Mouse (Mus musculus): ENCODE data around the gene Hsd11b1. TPM values are rescaled to one million over a fixed set of nuclear protein-coding genes. Genes with fewer than 3 reads are reported as not detected.

Gene Hsd11b1
- total and polyA plus RNA-seq, 2 experiments from 2014 or later, result 1.6 to 7.3 TPM

GRCm38 (mm10) chr1:193251386-193251785 is 12.5 kb downstream of the Hsd11b1 start:
- WGBS, result 68% methylated on average over 7 of the region's 7 CpGs
- no peak; the same call in 1 of the 2 replicates for ATAC-seq (ENCODE audit: insufficient read depth, low read depth)

DNA sequence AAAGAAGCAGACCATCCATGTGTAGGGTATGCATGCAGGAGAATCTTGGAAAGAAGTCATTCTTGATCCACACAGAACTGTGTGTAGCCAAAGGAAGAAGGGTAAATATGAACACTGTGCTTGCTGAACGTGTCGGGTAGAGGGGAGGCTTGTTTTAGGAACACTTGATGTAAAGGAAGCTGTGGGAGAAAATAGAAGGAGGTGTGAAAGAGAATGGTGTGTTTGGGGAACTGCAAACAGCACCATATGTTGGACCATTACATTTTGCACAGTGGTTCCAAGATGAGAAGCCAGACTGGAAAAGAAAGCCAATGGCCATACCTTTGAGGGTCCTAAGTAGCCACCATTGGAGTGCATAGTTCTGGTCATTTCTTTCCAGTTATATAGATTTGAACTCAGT is 13.8 kb downstream of the Hsd11b1 start:
- WGBS, result 72% methylated on average over 2 of the region's 2 CpGs
- Histone ChIP-seq H3K9me3 (replicated peaks; ENCODE audit: control insufficient read depth, low read length) (no peaks in the 10 kb centered on the region), H3K36me3 (replicated peaks; ENCODE audit: control insufficient read depth, insufficient read depth, low read length) (no peaks in the 10 kb centered on the region), H3K4me1 (ENCODE audit: control insufficient read depth, insufficient read depth) (peaks cover 11% of the 10 kb centered on the region; the same call in 1 of the 2 replicates), H3K4me3 (ENCODE audit: low read depth, low read length) (no peak overlapping the region), H3K9ac (replicated peaks; ENCODE audit: low read depth, low read length) (no peak overlapping the region), H3K27me3 (ENCODE audit: control insufficient read depth, insufficient read depth, low read length) (no peaks in the 10 kb centered on the region), H3K27ac (ENCODE audit: low read depth) (no peak overlapping the region), H3K4me2 (ENCODE audit: low read depth, low read length) (no peak overlapping the region)
- DNase-seq (ENCODE audit: low spot score) (no peak), ATAC-seq (ENCODE audit: insufficient read depth, low read depth) (no peak)
- TF ChIP-seq CTCF (IDR thresholded peaks at IDR 0.05; ENCODE audit: low read depth) (no peak), EP300 (IDR thresholded peaks at IDR 0.05; ENCODE audit: low read depth) (no peak)

More at GRCm38 (mm10) chr1:193251386-193251785, 12.5 kb downstream of the Hsd11b1 start:
- no peak overlapping the region for H3K4me2 ChIP-seq (ENCODE audit: low read depth, low read length)
- TF ChIP-seq CTCF (IDR thresholded peaks at IDR 0.05; ENCODE audit: low read depth) (no peak), EP300 (IDR thresholded peaks at IDR 0.05; ENCODE audit: low read depth) (no peak)
- no peak overlapping the region for H3K9ac ChIP-seq (replicated peaks; ENCODE audit: low read depth, low read length)
- no peak overlapping the region for H3K27ac ChIP-seq (ENCODE audit: low read depth)
- DNase-seq (ENCODE audit: low spot score), result no peak
- H3K4me1 ChIP-seq (ENCODE audit: control insufficient read depth, insufficient read depth), result peaks cover 12% of the 10 kb centered on the region; the same call in 1 of the 2 replicates
- no peaks in the 10 kb centered on the region for H3K27me3 ChIP-seq (ENCODE audit: control insufficient read depth, insufficient read depth, low read length)
- no peak overlapping the region for H3K4me3 ChIP-seq (ENCODE audit: low read depth, low read length)
- no peaks in the 10 kb centered on the region for H3K36me3 ChIP-seq (replicated peaks; ENCODE audit: control insufficient read depth, insufficient read depth, low read length)
- no peaks in the 10 kb centered on the region for H3K9me3 ChIP-seq (replicated peaks; ENCODE audit: control insufficient read depth, low read length)

DNA sequence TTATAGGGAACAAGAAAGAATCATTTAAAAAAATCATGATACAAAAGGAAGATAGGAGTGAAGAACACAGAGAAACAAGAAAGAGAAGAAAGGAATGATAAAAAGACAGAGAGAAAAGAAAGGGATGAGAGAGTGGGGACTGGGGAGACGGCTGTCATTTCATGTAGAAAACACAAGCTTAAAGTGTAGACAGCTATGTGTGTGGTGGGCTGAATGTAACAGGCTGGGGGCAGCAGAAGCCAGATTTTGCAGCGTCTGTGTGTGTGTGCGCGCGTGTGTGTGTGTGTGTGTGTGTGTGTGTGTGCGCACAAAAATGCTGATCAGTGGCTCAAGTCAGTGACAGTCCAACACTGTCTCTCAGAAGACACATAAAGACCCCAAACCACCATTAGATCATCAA is 19.6 kb downstream of the Hsd11b1 start:
- no peak overlapping the region for H3K9ac ChIP-seq (replicated peaks; ENCODE audit: low read depth, low read length)
- peak overlapping the region; percentile 81; the same call in 1 of the 2 replicates for H3K27ac ChIP-seq (ENCODE audit: low read depth)
- no peaks in the 10 kb centered on the region for H3K27me3 ChIP-seq (ENCODE audit: control insufficient read depth, insufficient read depth, low read length)
- H3K36me3 ChIP-seq (replicated peaks; ENCODE audit: control insufficient read depth, insufficient read depth, low read length), result no peaks in the 10 kb centered on the region
- H3K4me3 ChIP-seq (ENCODE audit: low read depth, low read length), result no peak overlapping the region
- ATAC-seq (ENCODE audit: insufficient read depth, low read depth), result peak; percentile 15; the same call in 1 of the 2 replicates
- 57% methylated on average over 6 of the region's 6 CpGs for WGBS
- no peaks in the 10 kb centered on the region for H3K9me3 ChIP-seq (replicated peaks; ENCODE audit: control insufficient read depth, low read length)
- TF ChIP-seq CTCF (IDR thresholded peaks at IDR 0.05; ENCODE audit: low read depth) (no peak), EP300 (IDR thresholded peaks at IDR 0.05; ENCODE audit: low read depth) (no peak)
- H3K4me1 ChIP-seq (ENCODE audit: control insufficient read depth, insufficient read depth), result 0 out of 2 replicates have a peak, but pooled peaks cover 15% of the 10 kb centered on the region
- DNase-seq (ENCODE audit: low spot score), result no peak
- H3K4me2 ChIP-seq (ENCODE audit: low read depth, low read length), result no peak overlapping the region

DNA sequence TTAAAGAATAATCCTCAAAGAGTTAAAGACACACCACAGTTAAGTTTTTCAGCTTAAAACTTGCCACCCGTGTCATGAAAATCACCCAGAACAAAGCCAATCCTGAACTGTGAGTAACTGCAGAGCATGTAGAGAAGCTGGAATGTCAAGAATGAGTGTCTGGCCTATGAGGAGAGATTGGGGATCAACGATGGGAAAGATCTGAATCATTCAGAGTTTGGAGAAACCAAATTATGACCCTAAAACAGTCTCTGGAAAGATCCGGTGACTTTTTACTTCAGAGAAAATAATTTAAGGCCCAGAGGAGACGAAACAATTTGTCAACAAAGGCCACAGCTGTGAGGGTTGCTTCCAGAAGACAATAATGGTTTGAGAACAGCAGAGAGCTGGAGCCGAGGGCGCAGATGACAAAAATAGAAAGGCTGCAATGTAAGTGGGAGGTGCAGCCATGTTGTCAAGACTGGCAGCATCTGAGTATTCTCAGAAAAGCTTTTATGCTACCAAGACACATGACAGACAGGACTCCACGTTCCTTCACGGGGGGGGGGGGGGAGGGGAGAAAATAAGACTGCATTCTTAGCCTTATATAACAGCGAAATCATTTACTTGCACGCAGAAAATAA is 20.2 kb downstream of the Hsd11b1 start:
- no peak overlapping the region for H3K4me2 ChIP-seq (ENCODE audit: low read depth, low read length)
- TF ChIP-seq CTCF (IDR thresholded peaks at IDR 0.05; ENCODE audit: low read depth), result no peak
- TF ChIP-seq EP300 (IDR thresholded peaks at IDR 0.05; ENCODE audit: low read depth), result no peak
- no peaks in the 10 kb centered on the region for H3K36me3 ChIP-seq (replicated peaks; ENCODE audit: control insufficient read depth, insufficient read depth, low read length)
- 0 out of 2 replicates have a peak, but pooled peaks cover 15% of the 10 kb centered on the region for H3K4me1 ChIP-seq (ENCODE audit: control insufficient read depth, insufficient read depth)
- peak; percentile 66 for DNase-seq (ENCODE audit: low spot score)
- H3K27me3 ChIP-seq (ENCODE audit: control insufficient read depth, insufficient read depth, low read length), result no peaks in the 10 kb centered on the region
- ATAC-seq (ENCODE audit: insufficient read depth, low read depth), result peak; percentile 73
- no peak overlapping the region for H3K4me3 ChIP-seq (ENCODE audit: low read depth, low read length)
- H3K27ac ChIP-seq (ENCODE audit: low read depth), result peak overlapping the region; percentile 81
- no peak overlapping the region for H3K9ac ChIP-seq (replicated peaks; ENCODE audit: low read depth, low read length)
- WGBS, result 24% methylated on average over 10 of the region's 10 CpGs
- H3K9me3 ChIP-seq (replicated peaks; ENCODE audit: control insufficient read depth, low read length), result no peaks in the 10 kb centered on the region

DNA sequence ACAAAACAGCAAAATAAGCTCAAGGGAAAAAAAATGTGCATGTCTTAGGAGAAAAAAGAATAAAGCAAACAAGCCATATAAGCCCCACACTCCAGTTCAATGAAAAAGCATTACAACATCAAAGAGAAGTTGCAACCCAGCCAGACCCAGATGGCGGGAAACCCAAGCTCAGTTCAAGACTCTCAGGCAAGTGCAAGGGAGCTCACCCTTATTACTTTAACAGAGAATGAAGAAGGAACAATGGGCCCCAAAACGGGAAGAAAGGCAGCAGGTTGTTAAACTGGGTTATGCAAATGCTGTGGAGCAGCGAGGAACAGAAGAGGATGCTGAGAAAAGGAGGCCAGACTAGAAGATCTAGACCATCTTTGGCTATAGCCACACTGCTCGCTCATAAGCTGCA is 21.0 kb downstream of the Hsd11b1 start:
- no peak overlapping the region for H3K9ac ChIP-seq (replicated peaks; ENCODE audit: low read depth, low read length)
- H3K27me3 ChIP-seq (ENCODE audit: control insufficient read depth, insufficient read depth, low read length), result no peaks in the 10 kb centered on the region
- no peak overlapping the region for H3K4me3 ChIP-seq (ENCODE audit: low read depth, low read length)
- 0 out of 2 replicates have a peak, but pooled peaks cover 15% of the 10 kb centered on the region for H3K4me1 ChIP-seq (ENCODE audit: control insufficient read depth, insufficient read depth)
- no peaks in the 10 kb centered on the region for H3K36me3 ChIP-seq (replicated peaks; ENCODE audit: control insufficient read depth, insufficient read depth, low read length)
- H3K27ac ChIP-seq (ENCODE audit: low read depth), result no peak overlapping the region
- WGBS, result 70% methylated on average over 4 of the region's 4 CpGs
- no peaks in the 10 kb centered on the region for H3K9me3 ChIP-seq (replicated peaks; ENCODE audit: control insufficient read depth, low read length)
- TF ChIP-seq EP300 (IDR thresholded peaks at IDR 0.05; ENCODE audit: low read depth), result no peak
- TF ChIP-seq CTCF (IDR thresholded peaks at IDR 0.05; ENCODE audit: low read depth), result no peak
- ATAC-seq (ENCODE audit: insufficient read depth, low read depth), result no peak
- H3K4me2 ChIP-seq (ENCODE audit: low read depth, low read length), result no peak overlapping the region
- DNase-seq (ENCODE audit: low spot score), result no peak

Measured in heart, postnatal 0 days (tissue).